Mouse (Mus musculus) midbrain, embryonic 15.5 days (tissue): ENCODE results near the gene Cct7. TPM values are rescaled to one million over a fixed set of nuclear protein-coding genes. Genes with fewer than 3 reads are reported as not detected.

ENCODE experiments used
- ATAC-seq: fragments of 200-750 bp; cut with Nextera tagmentation; replicated peaks from 2 replicates; pipeline ENCODE4 v1.8.0; 2017; ENCODE audit warnings: moderate TSS enrichment
- H3K27ac ChIP-seq: fragments of 300-500 bp; sonication (generic); 2 replicates; pipeline ENCODE4 v1.5.1; 2015; ENCODE audit warnings: mild to moderate bottlenecking, inconsistent platforms
- H3K27me3 ChIP-seq: fragments of 300-500 bp; sonication (generic); replicated peaks from 2 replicates; pipeline ENCODE4 v1.6.1; 2015; ENCODE audit warnings: inconsistent platforms
- H3K36me3 ChIP-seq: fragments of 300-500 bp; sonication (generic); replicated peaks from 2 replicates; pipeline ENCODE4 v1.6.1; 2015; ENCODE audit warnings: inconsistent platforms
- H3K4me1 ChIP-seq: fragments of 300-500 bp; sonication (generic); 2 replicates; pipeline ENCODE4 v1.6.1; 2015; ENCODE audit warnings: inconsistent platforms
- H3K4me2 ChIP-seq: fragments of 300-500 bp; sonication (generic); 2 replicates; pipeline ENCODE4 v1.6.1; 2015; ENCODE audit warnings: inconsistent platforms, mild to moderate bottlenecking, moderate library complexity
- H3K4me3 ChIP-seq: fragments of 300-500 bp; sonication (generic); 2 replicates; pipeline ENCODE4 v1.5.1; 2015; ENCODE audit warnings: mild to moderate bottlenecking, inconsistent platforms
- H3K9ac ChIP-seq: fragments of 300-500 bp; sonication (generic); 2 replicates; pipeline ENCODE4 v1.6.1; 2015; ENCODE audit warnings: mild to moderate bottlenecking, inconsistent platforms
- H3K9me3 ChIP-seq: fragments of 300-500 bp; sonication (generic); 2 replicates; pipeline ENCODE4 v1.6.1; 2016; ENCODE audit warnings: inconsistent platforms
- WGBS: fragments of 180-500 bp; shearing (Covaris S2); methylation state at CpG from one replicate; pipeline ENCODE4 v1.1.7; 2015; ENCODE audit warnings: mixed read lengths; 5-methylcytosine and 5-hydroxymethylcytosine counted together
- polyA plus RNA-seq: library from polyadenylated mRNA; unstranded; fragments of >200 nt; fragmentation: Nextera tagmentation; extraction: Ambion mirVana; gene quantifications from 2 replicates; pipeline ENCODE4 v1.2.1, GENCODE M21; 2015

The Cct7 gene
- 586 and 601 TPM in 2 replicates for polyA plus RNA-seq

DNA sequence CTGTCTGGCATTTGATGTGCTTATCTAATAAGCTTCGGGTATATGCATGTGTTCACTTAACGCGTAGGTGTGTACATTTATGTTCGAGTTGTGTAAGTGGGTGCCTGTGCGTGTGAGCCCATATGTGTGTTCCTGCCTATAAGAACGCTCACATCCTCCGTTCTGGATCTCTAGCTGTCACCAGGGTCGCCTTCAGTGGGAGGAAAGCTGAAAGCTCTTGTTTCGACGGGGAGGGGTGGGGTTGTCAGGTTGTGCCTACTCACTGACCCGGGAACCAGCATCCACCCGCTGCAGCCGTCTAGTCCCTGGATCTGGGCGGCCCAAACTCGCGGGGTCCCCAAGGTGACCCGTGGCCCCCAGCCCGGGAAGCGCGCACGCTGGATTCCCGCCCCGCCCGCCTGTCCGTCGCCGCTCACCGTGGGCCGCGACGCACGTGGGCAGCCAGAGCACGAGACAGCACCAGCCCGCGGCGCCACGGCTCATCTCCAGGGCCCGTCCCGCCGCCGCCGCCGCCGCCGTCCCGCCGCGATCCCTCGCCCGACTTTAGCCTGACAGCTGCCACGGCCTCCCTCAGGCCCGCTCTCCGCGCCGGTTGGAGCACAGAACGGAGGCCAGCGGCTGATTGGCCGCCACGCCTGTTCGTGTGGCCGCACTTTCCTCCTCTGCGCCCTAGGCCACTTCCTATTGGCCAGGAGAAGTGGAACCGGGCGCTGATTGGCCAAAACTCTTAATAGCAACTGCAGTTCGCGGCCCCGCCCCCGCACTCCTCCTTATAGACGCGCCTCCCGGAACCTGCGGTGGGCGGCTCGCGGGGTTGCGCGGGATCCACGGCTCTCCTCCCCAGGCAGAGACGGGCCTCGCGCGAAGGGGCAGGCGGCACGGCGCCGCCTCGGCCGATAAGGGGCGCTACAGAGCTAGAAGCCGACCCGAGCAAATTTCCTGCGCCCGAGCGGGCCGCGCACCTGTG lies at the start of gene Cct7:
TSS of gene Cct7 (plus strand) at position 818 of the 967 bp plus-strand sequence.
- peak; percentile 93 for ATAC-seq
- no peaks in the 10 kb centered on the region for H3K9me3 ChIP-seq
- H3K4me2 ChIP-seq: peak within 1 kb of the TSS; percentile 89
- H3K36me3 ChIP-seq: 0 out of 2 replicates have a peak, but pooled peaks cover 5% of the 10 kb centered on the region
- peak within 1 kb of the TSS; percentile 88 for H3K27ac ChIP-seq
- peak within 1 kb of the TSS; percentile 78 for H3K9ac ChIP-seq
- H3K27me3 ChIP-seq: no peaks in the 10 kb centered on the region
- peak within 1 kb of the TSS; percentile 78 for H3K4me3 ChIP-seq
- WGBS: 2% methylated on average over 96 of the region's 96 CpGs
- peaks cover 40% of the 10 kb centered on the region for H3K4me1 ChIP-seq

GRCm38 (mm10) chr6:85402613-85403012 lies 48.7 kb upstream of the Cct7 start:
- Histone ChIP-seq H3K9ac (no peak overlapping the region), H3K4me3 (no peak overlapping the region), H3K4me1 (no peaks in the 10 kb centered on the region), H3K4me2 (no peak overlapping the region), H3K27ac (peak overlapping the region; percentile 69), H3K36me3 (no peaks in the 10 kb centered on the region), H3K9me3 (no peaks in the 10 kb centered on the region), H3K27me3 (0 out of 2 replicates have a peak, but pooled peaks cover 2% of the 10 kb centered on the region)
- ATAC-seq: no peak
- 26% methylated on average over 2 of the region's 2 CpGs for WGBS

DNA sequence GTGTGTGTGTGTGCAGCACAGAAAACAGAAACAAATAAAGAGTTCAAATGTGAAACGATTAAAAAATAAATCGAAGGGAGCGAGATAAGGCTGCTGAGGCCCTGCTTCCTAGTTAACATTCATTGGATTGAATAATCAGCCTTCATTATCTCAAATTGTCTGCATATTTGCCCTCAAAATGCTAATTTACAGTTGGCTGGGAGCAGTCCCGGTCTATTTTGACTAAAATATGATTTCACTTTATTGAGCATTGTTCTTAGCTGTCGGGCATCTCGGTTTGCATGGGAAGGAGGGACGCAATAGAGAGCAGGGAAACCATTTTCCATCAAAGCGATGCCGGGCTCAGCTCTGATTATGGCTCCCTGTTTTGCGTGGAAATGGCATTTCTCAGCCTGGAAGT lies 48.3 kb upstream of the Cct7 start:
- Histone ChIP-seq H3K27ac (peak overlapping the region; percentile 69), H3K4me2 (no peak overlapping the region), H3K36me3 (no peaks in the 10 kb centered on the region), H3K9ac (no peak overlapping the region), H3K4me3 (no peak overlapping the region), H3K27me3 (0 out of 2 replicates have a peak, but pooled peaks cover 3% of the 10 kb centered on the region), H3K4me1 (no peaks in the 10 kb centered on the region), H3K9me3 (no peaks in the 10 kb centered on the region)
- WGBS: 56% methylated on average over 10 of the region's 10 CpGs
- ATAC-seq: peak; percentile 45

- H3K4me3 ChIP-seq: peak overlapping the region; percentile 22
- no peak overlapping the region for H3K27ac ChIP-seq
- H3K4me2 ChIP-seq: peak overlapping the region; percentile 58
- ATAC-seq: no peak
- H3K36me3 ChIP-seq: no peaks in the 10 kb centered on the region
- no peaks in the 10 kb centered on the region for H3K9me3 ChIP-seq
- peak overlapping the region; percentile 15 for H3K9ac ChIP-seq
- WGBS: 1% methylated on average over 28 of the region's 31 CpGs
- H3K4me1 ChIP-seq: peaks cover 12% of the 10 kb centered on the region
- peaks cover 26% of the 10 kb centered on the region for H3K27me3 ChIP-seq
Measured at GRCm38 (mm10) chr6:85409003-85409402, 42.3 kb upstream of the Cct7 start.

- H3K27me3 ChIP-seq: peaks cover 26% of the 10 kb centered on the region
- H3K4me1 ChIP-seq: peaks cover 12% of the 10 kb centered on the region
- H3K27ac ChIP-seq: no peak overlapping the region
- no peak overlapping the region for H3K4me2 ChIP-seq
- H3K9me3 ChIP-seq: no peaks in the 10 kb centered on the region
- WGBS: 10% methylated on average over 13 of the region's 13 CpGs
- ATAC-seq: peak; percentile 88
- no peaks in the 10 kb centered on the region for H3K36me3 ChIP-seq
- H3K9ac ChIP-seq: no peak overlapping the region
- no peak overlapping the region for H3K4me3 ChIP-seq
Measured at GRCm38 (mm10) chr6:85410771-85411273, 40.5 kb upstream of the Cct7 start.

DNA sequence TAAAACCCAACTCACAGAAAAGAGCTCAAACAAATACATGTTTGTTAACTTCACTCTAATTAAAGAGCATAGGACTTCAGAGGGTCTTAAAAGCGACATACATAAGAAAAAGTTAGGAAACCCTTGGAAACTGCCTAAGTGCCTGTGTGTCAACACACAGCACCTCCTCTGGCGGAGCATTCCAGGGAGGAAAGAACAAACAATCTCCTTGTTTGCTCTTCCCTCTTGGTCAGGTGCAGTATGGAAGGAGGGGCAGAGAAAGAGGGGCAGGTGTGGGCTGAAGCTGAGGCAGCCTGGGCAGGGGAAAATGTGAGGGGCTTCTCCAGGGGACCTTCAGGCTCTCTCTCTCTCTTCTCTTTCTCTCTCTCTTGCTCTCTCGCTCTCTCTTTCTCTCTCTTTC lies 35.5 kb upstream of the Cct7 start:
- H3K27me3 ChIP-seq: no peaks in the 10 kb centered on the region
- H3K4me2 ChIP-seq: no peak overlapping the region
- H3K9me3 ChIP-seq: no peaks in the 10 kb centered on the region
- H3K27ac ChIP-seq: no peak overlapping the region
- H3K36me3 ChIP-seq: no peaks in the 10 kb centered on the region
- H3K4me1 ChIP-seq: no peaks in the 10 kb centered on the region
- H3K4me3 ChIP-seq: no peak overlapping the region
- no peak overlapping the region for H3K9ac ChIP-seq
- WGBS: 77% methylated on average over 3 of the region's 3 CpGs
- ATAC-seq: no peak

DNA sequence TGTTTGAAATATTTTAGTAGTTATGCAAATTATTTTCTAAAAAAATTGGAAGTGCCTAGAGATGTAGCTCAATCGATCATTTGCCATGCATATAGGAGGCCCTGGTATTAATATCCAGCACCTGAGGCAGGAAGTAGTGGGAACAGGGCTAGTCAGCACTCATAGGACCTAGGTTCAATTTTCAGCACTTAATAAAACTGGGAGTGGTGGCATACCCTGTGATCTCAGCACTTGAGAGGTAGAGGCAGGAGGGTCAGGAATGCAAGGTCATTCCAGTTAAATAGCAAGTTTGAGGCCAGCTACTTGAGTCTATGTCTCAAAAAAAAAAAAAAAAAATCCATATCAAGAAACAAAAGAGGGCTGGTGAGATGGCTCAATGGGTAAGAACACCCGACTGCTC lies 32.2 kb upstream of the Cct7 start:
- no peak overlapping the region for H3K4me3 ChIP-seq
- H3K9ac ChIP-seq: no peak overlapping the region
- no peaks in the 10 kb centered on the region for H3K4me1 ChIP-seq
- no peaks in the 10 kb centered on the region for H3K36me3 ChIP-seq
- H3K4me2 ChIP-seq: no peak overlapping the region
- no peak overlapping the region for H3K27ac ChIP-seq
- ATAC-seq: no peak
- H3K27me3 ChIP-seq: 0 out of 2 replicates have a peak, but pooled peaks cover 2% of the 10 kb centered on the region
- no peaks in the 10 kb centered on the region for H3K9me3 ChIP-seq
- 82% methylated on average over 2 of the region's 2 CpGs for WGBS

DNA sequence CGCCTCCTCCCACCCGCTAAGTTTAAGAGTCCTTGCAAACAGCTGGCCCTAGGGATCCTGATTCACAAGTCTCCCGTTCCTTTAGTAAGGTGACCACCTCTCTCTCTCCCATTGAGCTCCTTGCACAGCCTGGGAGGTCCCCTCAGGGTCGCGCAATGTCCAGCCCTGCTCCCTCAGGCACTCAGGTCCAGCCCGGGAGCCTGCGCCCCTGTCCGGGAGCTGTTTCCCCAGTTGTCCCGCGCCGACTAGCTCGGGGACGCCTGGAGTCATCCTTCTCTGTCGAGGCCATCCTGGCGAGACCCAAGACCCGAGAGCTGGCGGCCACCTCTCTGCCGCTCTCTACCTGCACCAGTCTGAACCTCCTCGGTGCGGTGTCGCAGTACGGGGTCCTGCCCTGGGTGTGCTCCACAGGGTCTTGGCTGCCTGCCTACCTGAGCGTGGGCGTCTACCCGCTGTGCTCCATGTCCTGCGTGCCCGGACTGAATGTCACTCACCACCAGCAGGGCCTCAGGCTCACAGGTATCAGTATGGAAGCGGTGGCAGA lies 27.4 kb upstream of the Cct7 start, which contains the start of gene Noto:
TSS of gene Noto (plus strand) at position 51 of the 544 bp plus-strand sequence.
- no peaks in the 10 kb centered on the region for H3K36me3 ChIP-seq
- H3K4me1 ChIP-seq: no peaks in the 10 kb centered on the region
- H3K9ac ChIP-seq: no peak within 1 kb of the TSS
- WGBS: 17% methylated on average over 28 of the region's 28 CpGs
- no peak for ATAC-seq
- no peak within 1 kb of the TSS for H3K27ac ChIP-seq
- no peaks in the 10 kb centered on the region for H3K9me3 ChIP-seq
- no peak within 1 kb of the TSS for H3K4me2 ChIP-seq
- H3K4me3 ChIP-seq: no peak within 1 kb of the TSS
- H3K27me3 ChIP-seq: 0 out of 2 replicates have a peak, but pooled peaks cover 5% of the 10 kb centered on the region

- WGBS: 47% methylated on average over 8 of the region's 8 CpGs
- peak; percentile 82 for ATAC-seq
Measured at GRCm38 (mm10) chr6:85431274-85431841, 20.0 kb upstream of the Cct7 start.

GRCm38 (mm10) chr6:85431842-85432431 lies 19.4 kb upstream of the Cct7 start, which contains the start of gene Smyd5:
TSS of gene Smyd5 (plus strand) at chr6:85431989.
- Histone ChIP-seq H3K4me3 (peak within 1 kb of the TSS; percentile 96), H3K27me3 (no peaks in the 10 kb centered on the region), H3K36me3 (no peaks in the 10 kb centered on the region), H3K27ac (no peak within 1 kb of the TSS), H3K4me1 (peaks cover 14% of the 10 kb centered on the region), H3K9ac (peak within 1 kb of the TSS; percentile 75), H3K9me3 (no peaks in the 10 kb centered on the region), H3K4me2 (peak within 1 kb of the TSS; percentile 93)
- ATAC-seq: peak; percentile 85
- WGBS: under 1% methylated on average over 39 of the region's 39 CpGs

More at GRCm38 (mm10) chr6:85431274-85431841, 20.0 kb upstream of the Cct7 start:
- Histone ChIP-seq H3K36me3 (no peaks in the 10 kb centered on the region), H3K4me2 (peak overlapping the region; percentile 93), H3K4me1 (peaks cover 14% of the 10 kb centered on the region), H3K27ac (no peak overlapping the region), H3K9ac (peak overlapping the region; percentile 75), H3K27me3 (no peaks in the 10 kb centered on the region), H3K9me3 (no peaks in the 10 kb centered on the region), H3K4me3 (peak overlapping the region; percentile 96)

GRCm38 (mm10) chr6:85433865-85434264 lies 17.4 kb upstream of the Cct7 start:
- no peak overlapping the region for H3K4me3 ChIP-seq
- H3K36me3 ChIP-seq: peaks cover 9% of the 10 kb centered on the region; the same call in 1 of the 2 replicates
- no peak for ATAC-seq
- no peak overlapping the region for H3K4me2 ChIP-seq
- H3K9me3 ChIP-seq: no peaks in the 10 kb centered on the region
- H3K9ac ChIP-seq: no peak overlapping the region
- no peaks in the 10 kb centered on the region for H3K27me3 ChIP-seq
- 89% methylated on average over 5 of the region's 5 CpGs for WGBS
- H3K4me1 ChIP-seq: peaks cover 14% of the 10 kb centered on the region
- no peak overlapping the region for H3K27ac ChIP-seq
